Mouse (Mus musculus) kidney, adult 2 months (tissue): ENCODE results near the gene Mpo. TPM values are rescaled to one million over a fixed set of nuclear protein-coding genes. Genes with fewer than 3 reads are reported as not detected.

Experiments
- DNase-seq: peaks from one replicate; pipeline ENCODE4 v3.0.0; 2021
- H3K27ac ChIP-seq: fragments of 200-500 bp; 2 replicates; pipeline ENCODE4 v1.5.1; 2012; ENCODE audit warnings: low read depth, low read length, control low read depth, inconsistent platforms; ENCODE audit not compliant: insufficient read depth
- H3K27me3 ChIP-seq: fragments of 200-500 bp; replicated peaks from 2 replicates; pipeline ENCODE4 v1.6.1; 2012; ENCODE audit warnings: mild to moderate bottlenecking, moderate library complexity, low read length, inconsistent platforms; ENCODE audit not compliant: control insufficient read depth, insufficient read depth
- H3K36me3 ChIP-seq: fragments of 200-500 bp; 2 replicates; pipeline ENCODE4 v1.6.1; 2012; ENCODE audit warnings: mild to moderate bottlenecking, moderate library complexity, low read length, inconsistent platforms; ENCODE audit not compliant: control insufficient read depth, insufficient read depth
- H3K4me1 ChIP-seq: fragments of 200-500 bp; 2 replicates; pipeline ENCODE4 v1.6.1; 2011; ENCODE audit warnings: low read length; ENCODE audit not compliant: control insufficient read depth, insufficient read depth
- H3K4me3 ChIP-seq: fragments of 200-500 bp; 2 replicates; pipeline ENCODE4 v1.5.1; 2011; ENCODE audit warnings: mild to moderate bottlenecking, low read depth, low read length, control low read depth; ENCODE audit not compliant: insufficient read depth
- CTCF ChIP-seq: fragments of 200-500 bp; conservative IDR thresholded peaks from 2 replicates; pipeline ENCODE4 v1.5.1; 2011; ENCODE audit warnings: low read depth, mild to moderate bottlenecking, control low read depth, low read length, moderate library complexity, mixed read lengths; ENCODE audit not compliant: insufficient read depth, insufficient read length
- POLR2A ChIP-seq: fragments of 200-500 bp; IDR thresholded peaks from one replicate; pipeline ENCODE4 v1.6.1; 2011; ENCODE audit warnings: low read depth, low read length, control low read depth
- WGBS: fragments of 180-500 bp; shearing (Covaris S2); methylation state at CpG from one replicate; pipeline ENCODE4 v1.1.7; 2018; 5-methylcytosine and 5-hydroxymethylcytosine counted together
- polyA plus RNA-seq: library from polyadenylated mRNA; depleted of rRNA; stranded (reverse); fragments of >200 nt; gene quantifications from 2 replicates; pipeline ENCODE4 v1.2.3, GENCODE M21; 2012

Gene Mpo
- polyA plus RNA-seq, 1 experiment, result 0.05 TPM

GRCm38 (mm10) chr11:87752307-87752706 is 41.1 kb upstream of the Mpo start:
- H3K27me3 ChIP-seq, result no peaks in the 10 kb centered on the region
- H3K4me3 ChIP-seq, result no peak overlapping the region
- H3K4me1 ChIP-seq, result no peaks in the 10 kb centered on the region
- no peak overlapping the region for H3K27ac ChIP-seq
- no peak for DNase-seq
- H3K36me3 ChIP-seq, result no peaks in the 10 kb centered on the region
- 78% methylated on average over 1 of the region's 1 CpGs for WGBS
- TF ChIP-seq POLR2A, result no peak
- no peak for TF ChIP-seq CTCF

- no peak overlapping the region for H3K27ac ChIP-seq
- H3K27me3 ChIP-seq, result no peaks in the 10 kb centered on the region
- 83% methylated on average over 8 of the region's 8 CpGs for WGBS
- no peak overlapping the region for H3K4me3 ChIP-seq
- H3K4me1 ChIP-seq, result no peaks in the 10 kb centered on the region
- no peak for DNase-seq
- TF ChIP-seq CTCF, result no peak
- TF ChIP-seq POLR2A, result no peak
- H3K36me3 ChIP-seq, result no peaks in the 10 kb centered on the region
Measured at GRCm38 (mm10) chr11:87753255-87753654, 40.1 kb upstream of the Mpo start.

- Histone ChIP-seq H3K36me3 (no peaks in the 10 kb centered on the region), H3K4me3 (no peak overlapping the region), H3K4me1 (no peaks in the 10 kb centered on the region), H3K27me3 (no peaks in the 10 kb centered on the region), H3K27ac (no peak overlapping the region)
- DNase-seq, result no peak
- 87% methylated on average over 5 of the region's 5 CpGs for WGBS
- TF ChIP-seq CTCF (no peak), POLR2A (no peak)
Measured at GRCm38 (mm10) chr11:87753891-87754501, 39.4 kb upstream of the Mpo start.

DNA sequence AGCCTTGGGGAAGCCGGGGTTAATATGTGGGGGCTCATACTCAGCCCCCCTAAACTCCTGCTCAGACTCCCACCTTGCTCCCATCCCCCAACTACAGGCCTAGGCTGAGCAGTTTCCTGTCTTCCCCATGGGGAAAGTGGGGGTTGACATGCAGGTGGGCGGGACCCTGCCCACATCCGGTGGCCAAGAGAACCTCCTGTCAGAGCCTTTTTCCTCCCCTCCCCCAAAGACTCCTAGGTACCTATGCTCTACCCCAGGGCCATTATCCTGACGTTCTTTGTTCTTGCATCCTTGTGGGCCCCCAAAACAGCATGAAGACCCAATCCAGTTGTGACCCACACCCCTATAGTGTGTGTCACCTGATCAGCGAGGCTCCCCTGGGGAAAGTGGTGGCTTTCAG is 38.8 kb upstream of the Mpo start:
- no peak overlapping the region for H3K4me3 ChIP-seq
- DNase-seq, result no peak
- 64% methylated on average over 5 of the region's 5 CpGs for WGBS
- H3K36me3 ChIP-seq, result no peaks in the 10 kb centered on the region
- TF ChIP-seq POLR2A, result no peak
- no peak for TF ChIP-seq CTCF
- no peak overlapping the region for H3K27ac ChIP-seq
- no peaks in the 10 kb centered on the region for H3K27me3 ChIP-seq
- H3K4me1 ChIP-seq, result no peaks in the 10 kb centered on the region

DNA sequence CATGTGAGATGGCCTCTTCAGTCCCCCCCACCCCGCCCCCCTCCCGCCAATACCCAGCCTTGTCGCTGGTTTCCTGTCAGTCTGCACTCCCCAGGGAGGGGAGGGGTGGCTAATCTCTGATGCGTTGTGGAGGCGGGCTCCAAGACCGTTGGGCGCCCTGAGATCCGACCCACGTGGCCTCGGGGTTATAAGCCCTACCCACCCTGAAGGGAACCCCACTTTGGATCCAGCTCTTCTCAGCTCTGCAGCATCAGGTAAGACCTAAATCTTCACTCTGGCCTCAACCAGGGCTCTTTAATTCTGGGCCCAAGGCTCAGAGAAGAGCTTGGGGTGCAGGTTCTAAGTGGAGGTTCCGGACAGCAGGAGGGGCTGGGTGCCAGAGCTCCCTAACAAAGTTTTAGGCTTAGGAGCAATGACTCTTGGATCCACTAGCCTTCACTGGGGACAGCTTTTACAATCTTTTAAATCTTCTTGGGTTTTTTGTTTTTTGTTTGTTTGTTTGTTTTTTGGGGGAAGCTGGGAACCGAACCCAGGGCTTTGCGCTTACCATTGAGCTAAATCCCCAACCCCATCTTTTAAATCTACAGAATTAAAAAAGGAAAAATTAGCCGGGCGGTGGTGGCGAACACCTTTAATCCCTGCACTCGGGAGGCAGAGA is 37.9 kb upstream of the Mpo start:
- no peak overlapping the region for H3K27ac ChIP-seq
- H3K4me3 ChIP-seq, result no peak overlapping the region

DNA sequence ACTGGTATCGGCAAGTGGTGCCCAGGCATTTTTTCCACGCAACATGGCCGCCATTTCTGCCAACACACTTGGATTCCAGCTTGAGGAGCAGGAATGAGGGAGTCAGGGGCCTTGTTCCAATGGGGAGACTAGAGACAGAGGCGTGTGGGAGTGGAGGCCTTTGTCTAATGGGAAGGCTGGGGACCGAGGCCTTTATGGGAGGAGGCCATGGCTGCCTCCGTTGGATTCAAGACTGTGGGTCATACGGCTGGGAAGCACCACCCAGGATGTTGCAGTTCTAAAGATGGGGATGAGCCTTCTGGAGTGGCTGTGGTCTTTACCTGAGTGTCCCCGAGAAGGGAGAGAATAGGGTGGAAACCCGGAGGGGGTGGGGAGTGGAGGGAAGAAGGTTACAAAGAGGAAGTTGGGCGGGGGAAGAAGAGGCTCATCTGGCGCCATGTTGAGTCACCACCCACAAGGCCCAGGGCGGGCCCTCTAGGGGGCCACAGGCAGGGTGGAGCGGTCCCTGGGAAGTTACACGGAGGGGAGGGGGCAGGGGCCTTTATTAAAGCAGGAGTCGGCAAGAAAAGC is 37.0 kb upstream of the Mpo start:
- DNase-seq, result no peak
- no peaks in the 10 kb centered on the region for H3K27me3 ChIP-seq
- peak overlapping the region; percentile 35 for H3K4me3 ChIP-seq
- no peaks in the 10 kb centered on the region for H3K36me3 ChIP-seq
- peak overlapping the region; percentile 63; the same call in 1 of the 2 replicates for H3K27ac ChIP-seq
- 80% methylated on average over 15 of the region's 15 CpGs for WGBS
- no peaks in the 10 kb centered on the region for H3K4me1 ChIP-seq
- TF ChIP-seq CTCF, result no peak
- no peak for TF ChIP-seq POLR2A

More for the DNA sequence above, 37.9 kb upstream of the Mpo start:
- WGBS, result 76% methylated on average over 17 of the region's 17 CpGs
- DNase-seq, result peak; percentile 49
- no peaks in the 10 kb centered on the region for H3K36me3 ChIP-seq
- H3K27me3 ChIP-seq, result no peaks in the 10 kb centered on the region
- TF ChIP-seq POLR2A (no peak), CTCF (no peak)
- no peaks in the 10 kb centered on the region for H3K4me1 ChIP-seq
